Comparison of ENCODE assay signal across 8 mouse cellular contexts in the genomic region with DNA sequence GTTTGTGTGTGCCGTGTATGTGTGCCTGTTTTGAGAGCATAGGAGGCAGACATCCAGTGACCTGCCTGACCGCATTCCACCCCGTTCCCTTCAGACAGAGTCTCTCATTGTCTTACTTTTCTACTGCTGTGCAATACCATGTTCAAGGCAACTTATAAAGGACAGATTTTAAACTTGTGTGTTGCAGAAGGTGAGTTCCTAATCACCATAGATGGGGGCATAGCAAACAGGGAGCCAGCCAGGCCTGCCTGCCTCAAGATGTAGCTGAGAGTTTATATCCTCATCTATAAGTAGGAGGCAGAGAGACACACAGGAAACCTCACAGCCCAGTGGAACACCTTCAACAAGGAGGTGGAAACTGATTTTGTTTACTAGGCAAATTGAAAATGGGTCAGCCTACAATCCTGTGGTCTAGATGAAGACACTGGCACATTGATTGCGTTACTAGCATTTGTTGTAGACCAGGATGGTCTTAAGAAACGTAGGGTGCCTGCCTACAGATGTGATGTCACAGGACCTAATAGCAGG. TPM values are rescaled to one million over a fixed set of nuclear protein-coding genes. Genes with fewer than 3 reads are reported as not detected.
DNase-seq lines count a peak whose midpoint lies in the region; ATAC-seq and TF ChIP-seq lines count a peak whose summit lies in the region.

No protein-coding gene starts in this region.

- peak overlapping the region; percentile 77 for H3K9ac ChIP-seq in lung, embryonic 16.5 days (ENCODE audit: low read length)
- H3K9ac ChIP-seq in embryonic facial prominence, embryonic 15.5 days, result no peak overlapping the region

- no peak for ATAC-seq in lung, embryonic 16.5 days (ENCODE audit: low read depth)
- ATAC-seq in embryonic facial prominence, embryonic 15.5 days (ENCODE audit: insufficient number of reproducible peaks, low FRiP score, low TSS enrichment, low read depth), result no peak

- TF ChIP-seq POLR2A in olfactory bulb, adult 2 months (IDR thresholded peaks at IDR 0.05; ENCODE audit: insufficient read depth, low read depth, low read length), result no peak

- no peaks in the 10 kb centered on the region for H3K36me3 ChIP-seq in lung, embryonic 16.5 days (ENCODE audit: control insufficient read depth, insufficient read depth, low read length)
- H3K36me3 ChIP-seq in embryonic facial prominence, embryonic 15.5 days, result no peaks in the 10 kb centered on the region
- no peaks in the 10 kb centered on the region for H3K36me3 ChIP-seq in limb, embryonic 10.5 days

- H3K27me3 ChIP-seq in lung, embryonic 16.5 days (ENCODE audit: control insufficient read depth, insufficient read depth, low read depth, low read length), result no peaks in the 10 kb centered on the region
- H3K27me3 ChIP-seq in embryonic facial prominence, embryonic 15.5 days, result no peaks in the 10 kb centered on the region
- no peaks in the 10 kb centered on the region; the same call in 1 of the 2 replicates for H3K27me3 ChIP-seq in limb, embryonic 10.5 days (ENCODE audit: low read depth, poor library complexity, severe bottlenecking)

- TF ChIP-seq CTCF in olfactory bulb, adult 2 months (IDR thresholded peaks at IDR 0.05; ENCODE audit: insufficient read depth, low read depth, low read length), result no peak

- 60% methylated on average over 5 of the region's 5 CpGs for WGBS in lung, embryonic 16.5 days
- 69% methylated on average over 5 of the region's 5 CpGs for WGBS in embryonic facial prominence, embryonic 15.5 days
- 90% methylated on average over 5 of the region's 5 CpGs for WGBS in limb, embryonic 10.5 days
- 67% methylated on average over 5 of the region's 5 CpGs for WGBS in olfactory bulb, adult 2 months

- H3K27ac ChIP-seq in lung, embryonic 16.5 days (ENCODE audit: low read length), result peak overlapping the region; percentile 97
- H3K27ac ChIP-seq in embryonic facial prominence, embryonic 15.5 days (replicated peaks), result peak overlapping the region; percentile 94
- peak overlapping the region; percentile 97 for H3K27ac ChIP-seq in limb, embryonic 10.5 days
- H3K27ac ChIP-seq in olfactory bulb, adult 2 months (ENCODE audit: insufficient read depth, low read depth, low read length), result peak overlapping the region; percentile 92; the same call in 1 of the 2 replicates

- peaks cover 18% of the 10 kb centered on the region for H3K4me1 ChIP-seq in lung, embryonic 16.5 days (replicated peaks; ENCODE audit: control insufficient read depth, insufficient read depth, low read length)
- peaks cover 27% of the 10 kb centered on the region for H3K4me1 ChIP-seq in embryonic facial prominence, embryonic 15.5 days
- H3K4me1 ChIP-seq in limb, embryonic 10.5 days, result peaks cover 20% of the 10 kb centered on the region
- peaks cover 2% of the 10 kb centered on the region for H3K4me1 ChIP-seq in olfactory bulb, adult 2 months (ENCODE audit: control insufficient read depth, insufficient read depth, low read length)

- peak overlapping the region; percentile 72 for H3K4me2 ChIP-seq in lung, embryonic 16.5 days (ENCODE audit: low read depth, low read length)
- H3K4me2 ChIP-seq in embryonic facial prominence, embryonic 15.5 days (replicated peaks), result peak overlapping the region; percentile 74

- peak overlapping the region; percentile 63 for H3K4me3 ChIP-seq in lung, embryonic 16.5 days (ENCODE audit: low read length)
- peak overlapping the region; percentile 63 for H3K4me3 ChIP-seq in embryonic facial prominence, embryonic 15.5 days (replicated peaks)
- peak overlapping the region; percentile 68 for H3K4me3 ChIP-seq in limb, embryonic 10.5 days
- H3K4me3 ChIP-seq in olfactory bulb, adult 2 months (ENCODE audit: insufficient read depth, low read depth, low read length), result no peak overlapping the region

- DNase-seq in lung, postnatal 25 days (ENCODE audit: low spot score), result no peak
- DNase-seq in limb, embryonic 10.5 days (ENCODE audit: low spot score), result no peak
- no peak for DNase-seq in layer of hippocampus, adult 18-20 months (ENCODE audit: low spot score in 2 of 2)
- no peak for DNase-seq in kidney, postnatal 25 days
- DNase-seq in gastrocnemius, postnatal 25 days, result no peak

- no peaks in the 10 kb centered on the region for H3K9me3 ChIP-seq in lung, embryonic 16.5 days (ENCODE audit: control insufficient read depth, low read length)
- no peaks in the 10 kb centered on the region for H3K9me3 ChIP-seq in embryonic facial prominence, embryonic 15.5 days (replicated peaks)
- H3K9me3 ChIP-seq in limb, embryonic 10.5 days (replicated peaks), result no peaks in the 10 kb centered on the region

RNA-seq across cellular contexts. Expression of a gene that starts 0.7 kb away (rescaled TPM):
- polyA plus RNA-seq in lung, embryonic 16.5 days (2015; fragmentation: Nextera tagmentation; extraction: Ambion mirVana), result 153 and 165 TPM in 2 replicates
- polyA plus RNA-seq in embryonic facial prominence, embryonic 15.5 days (2015; fragmentation: Nextera tagmentation; extraction: Ambion mirVana), result 210 and 216 TPM in 2 replicates
- 67.7 and 85.0 TPM in 2 replicates for polyA plus RNA-seq in limb, embryonic 10.5 days (2016; fragmentation: Nextera tagmentation; extraction: Ambion mirVana)
- not detected in 2 replicates for polyA plus RNA-seq in olfactory bulb, adult 2 months (2012; ENCODE audit: insufficient read depth, insufficient read length, low replicate concordance, missing spikeins)
- 10 to 100 TPM; 35.5 to 45.9 TPM for total RNA-seq in layer of hippocampus, adult 18-20 months (2021)
- 10 to 100 TPM; 38.8 to 51.5 TPM for total RNA-seq in gastrocnemius, postnatal 25 days (2021)

RNA-seq across cellular contexts. Expression of a gene that starts 20.4 kb away (rescaled TPM):
- polyA plus RNA-seq in lung, embryonic 16.5 days (2015; fragmentation: Nextera tagmentation; extraction: Ambion mirVana), result 48.5 and 48.8 TPM in 2 replicates
- 180 and 183 TPM in 2 replicates for polyA plus RNA-seq in embryonic facial prominence, embryonic 15.5 days (2015; fragmentation: Nextera tagmentation; extraction: Ambion mirVana)
- polyA plus RNA-seq in limb, embryonic 10.5 days (2016; fragmentation: Nextera tagmentation; extraction: Ambion mirVana), result 101 and 104 TPM in 2 replicates
- not detected in 2 replicates for polyA plus RNA-seq in olfactory bulb, adult 2 months (2012; ENCODE audit: insufficient read depth, insufficient read length, low replicate concordance, missing spikeins)
- total RNA-seq in layer of hippocampus, adult 18-20 months (2021), result 100 to 1,000 TPM; 201 TPM
- 100 to 1,000 TPM; 150 TPM for total RNA-seq in gastrocnemius, postnatal 25 days (2021)

RNA-seq across cellular contexts. Expression of a gene that starts 20.6 kb away (rescaled TPM):
- polyA plus RNA-seq in lung, embryonic 16.5 days (2015; fragmentation: Nextera tagmentation; extraction: Ambion mirVana), result 8.6 and 8.9 TPM in 2 replicates
- polyA plus RNA-seq in embryonic facial prominence, embryonic 15.5 days (2015; fragmentation: Nextera tagmentation; extraction: Ambion mirVana), result 11.2 and 14.7 TPM in 2 replicates
- polyA plus RNA-seq in limb, embryonic 10.5 days (2016; fragmentation: Nextera tagmentation; extraction: Ambion mirVana), result 14.0 and 21.8 TPM in 2 replicates
- polyA plus RNA-seq in olfactory bulb, adult 2 months (2012; ENCODE audit: insufficient read depth, insufficient read length, low replicate concordance, missing spikeins), result not detected in 2 replicates
- total RNA-seq in layer of hippocampus, adult 18-20 months (2021), result 1 to 10 TPM; 4.3 to 4.5 TPM
- 1 to 10 TPM; 1.4 to 2.5 TPM for total RNA-seq in gastrocnemius, postnatal 25 days (2021)

RNA-seq across cellular contexts. Expression of a gene that starts 40.5 kb away (rescaled TPM):
- 1.3 and 1.4 TPM in 2 replicates for polyA plus RNA-seq in lung, embryonic 16.5 days (2015; fragmentation: Nextera tagmentation; extraction: Ambion mirVana)
- 2.3 and 3.6 TPM in 2 replicates for polyA plus RNA-seq in embryonic facial prominence, embryonic 15.5 days (2015; fragmentation: Nextera tagmentation; extraction: Ambion mirVana)
- polyA plus RNA-seq in limb, embryonic 10.5 days (2016; fragmentation: Nextera tagmentation; extraction: Ambion mirVana), result 3.5 and 4.5 TPM in 2 replicates
- not detected in 2 replicates for polyA plus RNA-seq in olfactory bulb, adult 2 months (2012; ENCODE audit: insufficient read depth, insufficient read length, low replicate concordance, missing spikeins)
- total RNA-seq in layer of hippocampus, adult 18-20 months (2021), result not detected
- total RNA-seq in gastrocnemius, postnatal 25 days (2021), result not detected

RNA-seq across cellular contexts. Expression of a gene that starts 42.3 kb away (rescaled TPM):
- 69.4 and 86.6 TPM in 2 replicates for polyA plus RNA-seq in lung, embryonic 16.5 days (2015; fragmentation: Nextera tagmentation; extraction: Ambion mirVana)
- polyA plus RNA-seq in embryonic facial prominence, embryonic 15.5 days (2015; fragmentation: Nextera tagmentation; extraction: Ambion mirVana), result 55.3 and 56.3 TPM in 2 replicates
- 44.7 and 53.5 TPM in 2 replicates for polyA plus RNA-seq in limb, embryonic 10.5 days (2016; fragmentation: Nextera tagmentation; extraction: Ambion mirVana)
- polyA plus RNA-seq in olfactory bulb, adult 2 months (2012; ENCODE audit: insufficient read depth, insufficient read length, low replicate concordance, missing spikeins), result not detected in 2 replicates
- total RNA-seq in layer of hippocampus, adult 18-20 months (2021), result 1 to 10 TPM in 1 of 2 experiments, under 1 TPM in 1; 0.71 to 1.5 TPM
- total RNA-seq in gastrocnemius, postnatal 25 days (2021), result 1 to 10 TPM in 1 of 2 experiments, under 1 TPM in 1; 0.38 to 1.1 TPM

Comparison
In these comparisons a context has a peak if more than half of its experiments do, and no peak if none do; other contexts are left out.
1. RNA of a gene that starts 0.7 kb away (polyA plus RNA-seq): 210 to 216 TPM in embryonic facial prominence, embryonic 15.5 days, 153 to 165 TPM in lung, embryonic 16.5 days and 67.7 to 85.0 TPM in limb, embryonic 10.5 days; not detected in olfactory bulb, adult 2 months; every median in the first group is over 10 times any median in the second.
2. Peak in every context shown above with its lines, with median percentiles within 50 percentile points of each other: H3K27ac ChIP-seq.